ENCODE assay signal across 12 mouse cellular contexts in the genomic region with DNA sequence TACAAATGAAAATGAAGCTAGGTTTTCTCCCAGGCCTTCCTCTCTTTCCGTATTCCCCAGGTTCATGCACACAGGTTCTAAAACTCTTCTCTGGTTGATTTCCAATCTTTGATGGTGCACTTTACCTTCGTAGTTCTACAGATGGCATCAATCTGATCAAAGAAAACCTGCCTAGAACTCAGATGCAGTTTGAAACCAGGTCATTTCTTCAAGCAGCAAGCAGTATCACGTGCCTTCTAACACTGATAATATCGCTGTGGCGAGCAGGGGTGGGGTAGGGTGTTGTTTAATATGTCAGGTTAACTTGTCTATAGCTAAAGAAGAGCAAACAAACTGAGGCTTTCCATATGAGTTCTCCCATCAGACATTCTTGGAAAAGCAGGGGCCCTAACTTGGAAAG. TPM values are rescaled to one million over a fixed set of nuclear protein-coding genes. Genes with fewer than 3 reads are reported as not detected.
DNase-seq lines count a peak whose midpoint lies in the region; ATAC-seq and TF ChIP-seq lines count a peak whose summit lies in the region.
"Had no signal": no experiment of that assay in that cellular context is flagged by ENCODE, and none has a peak within 500 bp of the region (broad histone marks: within the 10 kb centered on the region; RNA-seq: fewer than 3 reads in every experiment).

No protein-coding gene starts in this region.

- H3K36me3 ChIP-seq in heart, embryonic 12.5 days = no peaks in the 10 kb centered on the region
- no peaks in the 10 kb centered on the region for H3K36me3 ChIP-seq in lung, embryonic 15.5 days
- H3K36me3 ChIP-seq in embryonic facial prominence, embryonic 13.5 days = no peaks in the 10 kb centered on the region
- H3K36me3 ChIP-seq in midbrain, postnatal 0 days (ENCODE audit: insufficient read depth, low read length) = no peaks in the 10 kb centered on the region
- H3K36me3 ChIP-seq: embryonic facial prominence, embryonic 15.5 days had no signal

- no peak overlapping the region for H3K9ac ChIP-seq in heart, embryonic 12.5 days
- no peak overlapping the region for H3K9ac ChIP-seq in lung, embryonic 15.5 days
- no peak overlapping the region for H3K9ac ChIP-seq in embryonic facial prominence, embryonic 13.5 days
- H3K9ac ChIP-seq in midbrain, postnatal 0 days (replicated peaks; ENCODE audit: low read length, poor library complexity, severe bottlenecking) = no peak overlapping the region
- H3K9ac ChIP-seq: embryonic facial prominence, embryonic 15.5 days had no signal

- DNase-seq in heart, postnatal 10 days = no peak
- no peak for DNase-seq in lung, postnatal 14 days
- peak; percentile 55 to 76 for DNase-seq in natural killer cell, adult 2 months (ENCODE audit: low spot score in 2 of 2)
- DNase-seq in midbrain, postnatal 0 days (ENCODE audit: low spot score) = no peak
- DNase-seq: cerebellum, adult 11 months; gastrocnemius, postnatal 14 days had no signal

- TF ChIP-seq CTCF in midbrain, postnatal 0 days (IDR thresholded peaks at IDR 0.05) = no peak

- peaks cover 10% of the 10 kb centered on the region; the same call in 1 of the 2 replicates for H3K27me3 ChIP-seq in heart, embryonic 12.5 days (replicated peaks)
- peaks cover 17% of the 10 kb centered on the region for H3K27me3 ChIP-seq in lung, embryonic 15.5 days
- peaks cover 13% of the 10 kb centered on the region for H3K27me3 ChIP-seq in embryonic facial prominence, embryonic 13.5 days
- H3K27me3 ChIP-seq in midbrain, postnatal 0 days (ENCODE audit: insufficient read depth, low read length) = peaks cover 18% of the 10 kb centered on the region

- peak overlapping the region; percentile 94 for H3K4me2 ChIP-seq in heart, embryonic 12.5 days
- H3K4me2 ChIP-seq in lung, embryonic 15.5 days = peak overlapping the region; percentile 96
- peak overlapping the region; percentile 87 for H3K4me2 ChIP-seq in embryonic facial prominence, embryonic 13.5 days
- no peak overlapping the region for H3K4me2 ChIP-seq in midbrain, postnatal 0 days (ENCODE audit: low read depth, low read length, poor library complexity, severe bottlenecking)
- H3K4me2 ChIP-seq: embryonic facial prominence, embryonic 15.5 days had no signal

- 0 out of 2 replicates have a peak overlapping the region, but pooled peaks have one; percentile 0 for H3K4me3 ChIP-seq in heart, embryonic 12.5 days
- H3K4me3 ChIP-seq in lung, embryonic 15.5 days = peak overlapping the region; percentile 11; the same call in 1 of the 2 replicates
- no peak overlapping the region for H3K4me3 ChIP-seq in embryonic facial prominence, embryonic 13.5 days
- H3K4me3 ChIP-seq in midbrain, postnatal 0 days (ENCODE audit: low read depth, low read length) = no peak overlapping the region
- H3K4me3 ChIP-seq: embryonic facial prominence, embryonic 15.5 days; layer of hippocampus, adult 2 months had no signal

- H3K9me3 ChIP-seq in heart, embryonic 12.5 days (replicated peaks) = no peaks in the 10 kb centered on the region
- H3K9me3 ChIP-seq in lung, embryonic 15.5 days = no peaks in the 10 kb centered on the region
- H3K9me3 ChIP-seq in embryonic facial prominence, embryonic 13.5 days = no peaks in the 10 kb centered on the region
- H3K9me3 ChIP-seq in midbrain, postnatal 0 days (ENCODE audit: low read length) = no peaks in the 10 kb centered on the region
- H3K9me3 ChIP-seq: embryonic facial prominence, embryonic 15.5 days had no signal

- H3K4me1 ChIP-seq in heart, embryonic 12.5 days (replicated peaks) = peaks cover 21% of the 10 kb centered on the region
- H3K4me1 ChIP-seq in lung, embryonic 15.5 days = peaks cover 21% of the 10 kb centered on the region
- peaks cover 37% of the 10 kb centered on the region for H3K4me1 ChIP-seq in embryonic facial prominence, embryonic 13.5 days
- peaks cover 10% of the 10 kb centered on the region for H3K4me1 ChIP-seq in midbrain, postnatal 0 days (ENCODE audit: insufficient read depth, low read length)

- ATAC-seq in heart, embryonic 12.5 days (ENCODE audit: insufficient number of reproducible peaks, low FRiP score) = no peak
- no peak for ATAC-seq in lung, embryonic 15.5 days (ENCODE audit: borderline replicate concordance, extremely low read depth, low FRiP score, low TSS enrichment)
- ATAC-seq in embryonic facial prominence, embryonic 13.5 days (ENCODE audit: insufficient number of reproducible peaks, insufficient read depth, low FRiP score, low TSS enrichment, low read depth) = no peak
- no peak for ATAC-seq in granulocyte monocyte progenitor cell, adult 5-6 weeks (replicated peaks; ENCODE audit: poor library complexity, severe bottlenecking)
- no peak for ATAC-seq in midbrain, postnatal 0 days (ENCODE audit: low FRiP score)

- no peak overlapping the region for H3K27ac ChIP-seq in heart, embryonic 12.5 days (ENCODE audit: poor library complexity, severe bottlenecking)
- no peak overlapping the region for H3K27ac ChIP-seq in lung, embryonic 15.5 days
- H3K27ac ChIP-seq in embryonic facial prominence, embryonic 13.5 days = no peak overlapping the region
- no peak overlapping the region for H3K27ac ChIP-seq in midbrain, postnatal 0 days (ENCODE audit: low read depth, low read length)
- H3K27ac ChIP-seq: embryonic facial prominence, embryonic 15.5 days; layer of hippocampus, adult 2 months had no signal

- intact Hi-C loops in heart, postnatal 10 days (cut with DNase I) = no loop called here

- WGBS in heart, embryonic 12.5 days = 73% methylated on average over 5 of the region's 5 CpGs
- WGBS in lung, embryonic 15.5 days = 75% methylated on average over 5 of the region's 5 CpGs
- 75% methylated on average over 5 of the region's 5 CpGs for WGBS in embryonic facial prominence, embryonic 13.5 days
- WGBS in midbrain, postnatal 0 days = 88% methylated on average over 5 of the region's 5 CpGs

RNA-seq across cellular contexts. Expression of gene Fli1, which starts 4.5 kb away (rescaled TPM):
- polyA plus RNA-seq in heart, embryonic 12.5 days (2016; fragmentation: Nextera tagmentation; extraction: Ambion mirVana) = 20.1 and 20.2 TPM in 2 replicates
- 10 to 100 TPM; 41.1 to 47.5 TPM for total RNA-seq in heart, postnatal 10 days (2021)
- 34.4 and 35.2 TPM in 2 replicates for polyA plus RNA-seq in lung, embryonic 15.5 days (2015; fragmentation: Nextera tagmentation; extraction: Ambion mirVana)
- polyA plus RNA-seq in embryonic facial prominence, embryonic 13.5 days (2015; fragmentation: Nextera tagmentation; extraction: Ambion mirVana) = 24.1 and 26.7 TPM in 2 replicates
- 63.4 and 68.3 TPM in 2 replicates for total RNA-seq in granulocyte monocyte progenitor cell, adult 5-6 weeks (2014; fragmentation: Nextera tagmentation)
- 106 and 109 TPM in 2 replicates for total RNA-seq in granulocyte monocyte progenitor cell, adult 5-6 weeks (2017)
- 8.4 and 9.1 TPM in 2 replicates for total RNA-seq in midbrain, postnatal 0 days (2014; rRNA removed)
- polyA plus RNA-seq in midbrain, postnatal 0 days (2015; fragmentation: Nextera tagmentation; extraction: Ambion mirVana) = 5.5 and 5.9 TPM in 2 replicates

Comparison
In these comparisons a context has a peak if more than half of its experiments do, and no peak if none do; other contexts are left out.
1. H3K4me3 ChIP-seq: peak in heart, embryonic 12.5 days (single experiment) and lung, embryonic 15.5 days (single experiment); none in embryonic facial prominence, embryonic 13.5 days (single experiment) and midbrain, postnatal 0 days (single experiment).
2. DNase-seq: peak in natural killer cell, adult 2 months (2 of 2); none in heart, postnatal 10 days (0 of 2), lung, postnatal 14 days (single experiment) and midbrain, postnatal 0 days (single experiment).